Mouse (Mus musculus) kidney, postnatal 10 days (tissue): ENCODE data around the gene Tmem132d.

Experiments
- DNase-seq: peaks from one replicate; pipeline ENCODE4 v3.0.0; 2021; ENCODE audit warnings: mixed read lengths

The Tmem132d gene

GRCm38 (mm10) chr5:128204685-128205320, 228.1 kb downstream of the Tmem132d start:
- no peak for DNase-seq

GRCm38 (mm10) chr5:128203879-128204581, 228.8 kb downstream of the Tmem132d start:
- no peak for DNase-seq

GRCm38 (mm10) chr5:128194106-128194505, 238.8 kb downstream of the Tmem132d start:
- DNase-seq, result no peak

GRCm38 (mm10) chr5:128192485-128193055, 240.3 kb downstream of the Tmem132d start:
- DNase-seq, result no peak

- no peak for DNase-seq
Measured at GRCm38 (mm10) chr5:128191710-128192109, 241.2 kb downstream of the Tmem132d start.

GRCm38 (mm10) chr5:128190243-128190820, 242.5 kb downstream of the Tmem132d start:
- DNase-seq, result no peak

- DNase-seq, result no peak
Measured at GRCm38 (mm10) chr5:128176234-128176633, 256.6 kb downstream of the Tmem132d start.

GRCm38 (mm10) chr5:128158901-128159675, 273.8 kb downstream of the Tmem132d start:
- DNase-seq, result no peak

GRCm38 (mm10) chr5:128151461-128151860, 281.4 kb downstream of the Tmem132d start:
- no peak for DNase-seq

GRCm38 (mm10) chr5:128146901-128147645, 285.8 kb downstream of the Tmem132d start:
- DNase-seq, result peak; percentile 6

- no peak for DNase-seq
Measured at GRCm38 (mm10) chr5:128144799-128145198, 288.1 kb downstream of the Tmem132d start.

- no peak for DNase-seq
Measured at GRCm38 (mm10) chr5:128136818-128137217, 296.1 kb downstream of the Tmem132d start.

- peak; percentile 12 for DNase-seq
Measured at GRCm38 (mm10) chr5:128122656-128123055, 310.2 kb downstream of the Tmem132d start.

GRCm38 (mm10) chr5:128119171-128119570, 313.7 kb downstream of the Tmem132d start:
- no peak for DNase-seq

GRCm38 (mm10) chr5:128113107-128113506, 319.8 kb downstream of the Tmem132d start:
- DNase-seq, result no peak

- DNase-seq, result no peak
Measured at GRCm38 (mm10) chr5:128112518-128112917, 320.4 kb downstream of the Tmem132d start.

GRCm38 (mm10) chr5:128111664-128112063, 321.2 kb downstream of the Tmem132d start:
- no peak for DNase-seq

- no peak for DNase-seq
Measured at GRCm38 (mm10) chr5:128102556-128102955, 330.3 kb downstream of the Tmem132d start.

GRCm38 (mm10) chr5:128100331-128100730, 332.5 kb downstream of the Tmem132d start:
- no peak for DNase-seq

- no peak for DNase-seq
Measured at GRCm38 (mm10) chr5:128099439-128099838, 333.4 kb downstream of the Tmem132d start.

- DNase-seq, result no peak
Measured at GRCm38 (mm10) chr5:128090578-128090977, 342.3 kb downstream of the Tmem132d start.

GRCm38 (mm10) chr5:128075456-128075855, 357.4 kb downstream of the Tmem132d start:
- DNase-seq, result no peak
